Mouse (Mus musculus) lung, embryonic 16.5 days (tissue): ENCODE data around the gene Rps6ka2. TPM values are rescaled to one million over a fixed set of nuclear protein-coding genes. Genes with fewer than 3 reads are reported as not detected.
"Not testable (repeated sequence)": the region's sequence is repeated elsewhere in the genome, so short reads cannot be mapped to it uniquely, and the experiment has no call there.

ENCODE experiments used
- ATAC-seq: fragments of 200-750 bp; cut with Nextera tagmentation; 2 replicates; pipeline ENCODE4 v1.8.0; 2017; ENCODE audit warnings: low read depth, mild to moderate bottlenecking, moderate library complexity
- H3K27ac ChIP-seq: fragments of 300-500 bp; sonication (generic); 2 replicates; pipeline ENCODE4 v1.5.1; 2014; ENCODE audit warnings: mild to moderate bottlenecking, control low read depth, low read length
- H3K27me3 ChIP-seq: fragments of 300-500 bp; sonication (generic); 2 replicates; pipeline ENCODE4 v1.6.1; 2014; ENCODE audit warnings: low read depth, low read length, mixed read lengths; ENCODE audit not compliant: control insufficient read depth, insufficient read depth
- H3K36me3 ChIP-seq: fragments of 300-500 bp; sonication (generic); 2 replicates; pipeline ENCODE4 v1.6.1; 2014; ENCODE audit warnings: low read length; ENCODE audit not compliant: control insufficient read depth, insufficient read depth
- H3K4me1 ChIP-seq: fragments of 300-500 bp; sonication (generic); replicated peaks from 2 replicates; pipeline ENCODE4 v1.6.1; 2014; ENCODE audit warnings: low read length, mixed read lengths; ENCODE audit not compliant: control insufficient read depth, insufficient read depth
- H3K4me2 ChIP-seq: fragments of 300-500 bp; sonication (generic); 2 replicates; pipeline ENCODE4 v1.6.1; 2014; ENCODE audit warnings: low read depth, low read length, control low read depth
- H3K4me3 ChIP-seq: fragments of 300-500 bp; sonication (generic); 2 replicates; pipeline ENCODE4 v1.5.1; 2014; ENCODE audit warnings: mild to moderate bottlenecking, low read length, control low read depth
- H3K9ac ChIP-seq: fragments of 300-500 bp; sonication (generic); 2 replicates; pipeline ENCODE4 v1.6.1; 2014; ENCODE audit warnings: low read length, control low read depth
- H3K9me3 ChIP-seq: fragments of 300-500 bp; sonication (generic); 2 replicates; pipeline ENCODE4 v1.6.1; 2016; ENCODE audit warnings: low read length; ENCODE audit not compliant: control insufficient read depth
- WGBS: fragments of 180-500 bp; shearing (Covaris S2); extraction: QIAGEN DNeasy Blood & Tissue Kit; methylation state at CpG from one replicate; pipeline ENCODE4 v1.1.7; 2014; 5-methylcytosine and 5-hydroxymethylcytosine counted together
- polyA plus RNA-seq: library from polyadenylated mRNA; unstranded; fragments of >200 nt; fragmentation: Nextera tagmentation; extraction: Ambion mirVana; gene quantifications from 2 replicates; pipeline ENCODE4 v1.2.1, GENCODE M21; 2015

Rps6ka2 gene
- polyA plus RNA-seq, 1 experiment from 2014 or later = 10.6 TPM

DNA sequence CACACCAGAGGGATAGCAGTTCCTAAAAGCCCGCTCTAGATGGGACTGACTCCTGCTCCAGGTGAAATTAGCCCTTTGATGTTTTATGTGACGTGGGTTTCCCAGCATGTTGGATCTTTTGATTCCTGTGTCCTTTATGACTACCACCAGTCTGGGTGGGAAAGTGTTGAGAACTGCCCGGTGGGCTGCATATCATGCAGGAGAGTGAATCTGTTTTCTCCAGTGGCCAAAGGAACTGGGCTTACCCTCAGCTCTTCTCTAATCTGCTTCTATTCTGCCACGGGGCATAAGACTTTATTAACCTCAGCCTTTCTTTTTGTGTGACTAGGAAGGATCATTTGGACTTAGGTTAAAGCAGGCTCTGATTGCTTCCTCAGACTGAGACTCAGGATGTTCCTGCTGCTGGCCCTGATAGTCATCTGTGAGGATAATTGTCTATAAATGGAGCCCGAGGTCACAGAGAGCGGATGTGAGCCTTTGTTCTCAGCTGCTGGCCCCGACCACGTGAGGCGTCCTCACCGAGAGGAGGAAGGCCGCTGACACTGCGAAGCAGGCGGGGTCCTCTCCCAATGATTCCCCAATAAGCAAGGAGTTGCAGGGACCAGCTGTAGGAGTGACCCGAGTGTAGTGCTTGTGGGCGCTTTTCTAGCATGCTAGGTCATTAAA, 821 bp upstream of the Rps6ka2 start:
- peak overlapping the region; percentile 55 for H3K4me3 ChIP-seq
- peak overlapping the region; percentile 63 for H3K9ac ChIP-seq
- peaks cover 12% of the 10 kb centered on the region for H3K4me1 ChIP-seq
- peak overlapping the region; percentile 87 for H3K4me2 ChIP-seq
- H3K27me3 ChIP-seq = no peaks in the 10 kb centered on the region
- no peaks in the 10 kb centered on the region for H3K9me3 ChIP-seq
- ATAC-seq = peak; percentile 54
- H3K27ac ChIP-seq = peak overlapping the region; percentile 90
- 11% methylated on average over 15 of the region's 15 CpGs for WGBS
- H3K36me3 ChIP-seq = no peaks in the 10 kb centered on the region

DNA sequence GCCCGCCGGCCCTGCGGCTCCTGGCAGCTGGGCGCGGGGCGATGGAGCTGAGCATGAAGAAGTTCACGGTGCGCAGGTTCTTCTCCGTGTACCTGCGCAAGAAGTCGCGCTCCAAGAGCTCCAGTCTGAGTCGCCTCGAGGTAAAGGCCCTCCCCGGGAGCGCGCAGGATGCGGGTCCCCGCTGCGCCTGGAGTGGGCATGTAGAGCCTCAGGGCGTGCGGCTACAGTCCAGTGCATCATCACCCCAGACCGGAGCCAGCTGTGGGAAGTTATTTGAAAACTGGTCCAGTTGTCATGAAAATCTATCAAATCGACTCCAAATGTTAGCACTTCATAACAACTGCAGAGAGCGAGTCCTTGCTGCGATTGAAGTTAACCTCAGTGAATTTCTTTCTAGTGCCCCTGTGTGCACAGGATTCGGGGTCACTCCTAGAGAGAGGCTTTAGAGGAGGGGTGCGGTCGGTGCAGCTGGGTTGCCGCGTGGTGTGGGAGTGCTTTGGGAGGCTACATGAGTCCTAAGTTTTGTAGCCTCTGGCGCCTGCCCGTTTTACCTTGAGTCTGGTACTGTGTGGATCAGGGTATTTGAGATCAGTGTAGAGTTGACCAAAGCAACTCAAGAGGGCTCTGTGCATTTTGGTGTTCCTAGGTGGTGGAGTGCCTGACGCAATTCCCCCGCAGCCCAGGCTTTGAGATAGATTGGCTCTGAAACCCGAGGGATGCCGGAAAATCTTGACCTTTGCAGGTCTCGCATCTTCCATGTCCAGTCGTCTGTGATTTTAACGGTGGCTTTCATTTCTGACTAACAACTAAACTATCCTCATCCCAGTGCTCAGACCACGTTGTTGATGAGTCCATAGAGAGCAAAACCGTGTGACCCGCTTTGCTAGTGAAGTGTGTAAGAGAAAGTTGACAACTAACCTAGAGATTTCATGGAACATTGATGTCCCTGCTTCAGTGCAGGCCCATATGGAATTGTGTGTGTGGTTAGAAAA, 685 bp downstream of the Rps6ka2 start:
- Histone ChIP-seq H3K4me1 (peaks cover 12% of the 10 kb centered on the region), H3K4me2 (peak overlapping the region; percentile 67), H3K27me3 (no peaks in the 10 kb centered on the region), H3K36me3 (no peaks in the 10 kb centered on the region), H3K4me3 (peak overlapping the region; percentile 61), H3K9me3 (no peaks in the 10 kb centered on the region), H3K27ac (peak overlapping the region; percentile 37), H3K9ac (peak overlapping the region; percentile 66)
- WGBS = 2% methylated on average over 43 of the region's 43 CpGs
- ATAC-seq = peak; percentile 19; the same call in 1 of the 2 replicates

DNA sequence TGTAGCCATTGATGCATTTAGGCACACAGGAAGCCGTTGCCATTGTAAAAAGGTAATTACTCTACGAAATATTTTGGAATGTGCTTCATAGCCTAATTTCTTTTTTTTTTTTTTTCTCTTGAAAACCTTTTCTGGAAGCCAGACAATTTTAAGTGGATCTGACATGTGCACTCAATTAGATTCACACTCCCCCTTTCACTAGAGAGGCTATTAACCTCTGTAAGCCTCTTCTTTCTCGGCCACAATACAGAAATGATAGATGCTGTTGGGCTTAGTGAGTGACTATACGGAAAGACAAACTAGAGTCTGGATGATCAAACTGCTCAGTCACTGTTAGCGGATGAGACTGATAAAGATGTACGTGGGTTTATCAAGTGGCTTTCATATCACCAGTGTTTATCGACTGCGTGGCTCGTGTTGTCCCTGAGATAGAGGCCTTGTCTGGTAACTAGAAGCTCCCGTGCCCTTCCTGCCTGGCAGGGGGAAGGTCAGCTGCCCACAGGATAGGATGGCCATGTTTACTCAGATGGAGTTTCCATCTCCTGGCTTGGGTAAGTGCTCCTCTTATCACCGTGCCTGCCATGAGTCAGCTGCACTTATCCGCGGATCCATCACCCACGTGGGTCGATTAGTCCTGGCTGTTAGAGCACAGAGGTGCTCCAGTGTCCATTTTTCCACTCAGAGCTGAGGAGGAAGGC, 3.6 kb downstream of the Rps6ka2 start:
- Histone ChIP-seq H3K4me2 (no peak overlapping the region), H3K9ac (no peak overlapping the region)

DNA sequence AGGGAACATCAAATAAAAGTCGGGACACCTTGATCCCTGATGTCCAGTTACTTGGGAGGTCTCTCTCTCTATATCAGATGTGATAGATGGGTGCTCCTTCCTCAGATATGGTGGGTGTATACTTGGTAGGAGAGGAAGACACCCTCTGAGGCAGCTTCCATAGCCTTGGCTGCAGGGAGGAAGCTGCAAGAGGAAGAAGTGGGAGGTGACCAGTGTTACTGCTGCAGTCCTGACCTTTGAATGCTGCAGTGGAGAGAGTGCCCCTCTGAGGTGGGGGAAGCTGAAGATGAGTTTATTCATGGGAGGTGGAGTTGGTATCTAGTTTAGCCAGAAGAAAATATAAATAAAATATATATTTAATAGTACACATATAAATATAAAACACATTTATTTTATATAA, 5.4 kb downstream of the Rps6ka2 start:
- no peak overlapping the region for H3K27ac ChIP-seq
- H3K9me3 ChIP-seq = no peaks in the 10 kb centered on the region
- no peaks in the 10 kb centered on the region for H3K36me3 ChIP-seq
- ATAC-seq = no peak
- H3K4me2 ChIP-seq = no peak overlapping the region
- H3K27me3 ChIP-seq = no peaks in the 10 kb centered on the region
- 72% methylated on average over 1 of the region's 1 CpGs for WGBS
- no peak overlapping the region for H3K4me3 ChIP-seq
- H3K9ac ChIP-seq = no peak overlapping the region
- peaks cover 8% of the 10 kb centered on the region for H3K4me1 ChIP-seq

More for the DNA sequence above, 3.6 kb downstream of the Rps6ka2 start:
- no peak for ATAC-seq
- Histone ChIP-seq H3K36me3 (no peaks in the 10 kb centered on the region), H3K4me3 (no peak overlapping the region), H3K9me3 (no peaks in the 10 kb centered on the region), H3K27ac (no peak overlapping the region), H3K27me3 (no peaks in the 10 kb centered on the region), H3K4me1 (peaks cover 12% of the 10 kb centered on the region)
- 28% methylated on average over 15 of the region's 15 CpGs for WGBS

DNA sequence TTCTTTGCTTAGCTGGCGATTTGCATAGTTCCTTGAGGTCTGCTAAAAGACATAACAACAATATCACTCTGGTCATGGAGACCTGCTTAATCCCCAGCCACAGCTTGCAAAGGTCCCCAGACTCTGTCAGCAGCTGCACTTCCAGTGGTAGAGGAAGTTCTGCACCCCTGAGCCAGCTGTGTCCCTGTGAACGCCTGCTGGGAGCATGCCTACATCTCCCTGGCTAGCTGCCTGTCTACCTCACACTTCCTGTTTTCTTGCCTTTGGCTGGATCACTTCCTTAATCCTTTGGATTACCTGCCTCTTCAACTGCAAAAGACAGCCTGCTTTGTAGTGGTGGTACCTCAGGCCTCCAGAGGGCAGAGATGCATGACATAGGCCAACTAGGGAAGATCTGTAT, 6.5 kb downstream of the Rps6ka2 start:
- no peaks in the 10 kb centered on the region; the same call in none of the 2 replicates for H3K4me1 ChIP-seq
- 31% methylated on average over 2 of the region's 2 CpGs for WGBS

DNA sequence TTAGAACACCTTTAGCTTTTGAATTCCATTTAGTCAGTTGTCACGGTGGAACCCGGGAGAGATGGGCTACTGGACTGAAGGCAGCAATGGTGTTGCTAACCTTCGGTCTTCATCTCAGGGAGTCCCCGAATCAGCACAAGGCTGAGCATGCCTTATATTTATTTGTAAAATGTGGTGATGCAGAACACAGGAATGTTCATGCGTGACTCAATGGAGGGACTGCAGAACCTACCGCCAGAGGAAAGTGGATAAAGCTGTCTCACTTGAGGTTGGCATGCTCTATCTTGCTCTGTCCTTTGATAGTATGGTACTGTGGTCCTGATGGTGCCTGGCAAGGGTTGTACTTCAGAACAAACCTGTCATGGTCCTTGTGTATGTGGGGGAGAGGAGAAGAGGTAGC, 8.3 kb downstream of the Rps6ka2 start:
- H3K27me3 ChIP-seq = no peaks in the 10 kb centered on the region
- H3K9me3 ChIP-seq = no peaks in the 10 kb centered on the region
- H3K36me3 ChIP-seq = no peaks in the 10 kb centered on the region
- H3K4me1 ChIP-seq = no peaks in the 10 kb centered on the region; the same call in none of the 2 replicates
- no peak for ATAC-seq
- no peak overlapping the region for H3K27ac ChIP-seq
- H3K4me2 ChIP-seq = no peak overlapping the region
- H3K4me3 ChIP-seq = no peak overlapping the region
- WGBS = 87% methylated on average over 6 of the region's 6 CpGs
- H3K9ac ChIP-seq = no peak overlapping the region

More for the DNA sequence above, 6.5 kb downstream of the Rps6ka2 start:
- H3K9ac ChIP-seq = no peak overlapping the region
- no peak overlapping the region for H3K4me2 ChIP-seq
- peak overlapping the region; percentile 30; the same call in 1 of the 2 replicates for H3K27ac ChIP-seq
- H3K27me3 ChIP-seq = no peaks in the 10 kb centered on the region
- H3K4me3 ChIP-seq = no peak overlapping the region
- H3K36me3 ChIP-seq = no peaks in the 10 kb centered on the region
- no peaks in the 10 kb centered on the region for H3K9me3 ChIP-seq
- ATAC-seq = peak; percentile 66

DNA sequence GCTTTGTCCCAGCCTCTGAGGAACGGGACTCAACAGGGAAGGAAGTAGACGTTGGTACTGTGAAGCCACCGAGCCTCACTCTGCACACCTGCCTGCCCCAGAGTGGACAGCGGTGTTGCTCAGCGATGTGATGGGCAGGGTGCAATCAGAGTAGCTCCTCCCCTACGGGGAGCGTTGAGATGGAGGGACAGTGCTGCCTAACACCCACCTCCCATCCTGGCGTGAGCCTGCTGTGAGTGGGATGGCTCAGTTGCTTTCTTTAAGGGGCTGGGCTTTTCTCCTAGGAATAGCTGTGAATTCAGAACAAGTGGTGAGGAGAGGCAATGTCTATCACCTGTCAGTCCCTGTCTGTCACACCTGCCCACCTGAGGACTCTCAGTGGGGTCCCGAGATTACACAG, 12.3 kb downstream of the Rps6ka2 start:
- no peak overlapping the region for H3K27ac ChIP-seq
- no peak overlapping the region for H3K4me2 ChIP-seq
- no peaks in the 10 kb centered on the region for H3K27me3 ChIP-seq
- H3K9ac ChIP-seq = no peak overlapping the region
- ATAC-seq = no peak
- H3K9me3 ChIP-seq = no peaks in the 10 kb centered on the region
- H3K4me1 ChIP-seq = no peaks in the 10 kb centered on the region; the same call in none of the 2 replicates
- WGBS = 44% methylated on average over 9 of the region's 9 CpGs
- no peaks in the 10 kb centered on the region for H3K36me3 ChIP-seq
- H3K4me3 ChIP-seq = no peak overlapping the region

DNA sequence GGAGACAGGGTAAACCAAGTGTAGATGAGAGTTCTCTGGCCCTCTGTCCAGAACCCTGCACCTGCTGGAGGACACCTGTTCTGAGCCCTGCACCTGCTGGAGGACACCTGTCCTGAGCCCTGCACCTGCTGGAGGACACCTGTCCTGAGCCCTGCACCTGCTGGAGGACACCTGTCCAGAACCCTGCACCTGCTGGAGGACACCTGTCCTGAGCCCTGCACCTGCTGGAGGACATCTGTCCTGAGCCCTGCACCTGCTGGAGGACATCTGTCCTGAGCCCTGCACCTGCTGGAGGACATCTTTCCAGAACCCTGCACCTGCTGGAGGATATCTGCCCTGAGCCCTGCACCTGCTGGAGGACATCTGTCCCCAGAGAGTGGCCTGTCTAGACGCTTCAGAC, 17.1 kb downstream of the Rps6ka2 start:
- H3K27me3 ChIP-seq, H3K9ac ChIP-seq, H3K27ac ChIP-seq, H3K4me2 ChIP-seq, H3K4me3 ChIP-seq, ATAC-seq, H3K9me3 ChIP-seq, H3K4me1 ChIP-seq, H3K36me3 ChIP-seq: not testable (repeated sequence)
- WGBS = 74% methylated on average over 1 of the region's 1 CpGs

DNA sequence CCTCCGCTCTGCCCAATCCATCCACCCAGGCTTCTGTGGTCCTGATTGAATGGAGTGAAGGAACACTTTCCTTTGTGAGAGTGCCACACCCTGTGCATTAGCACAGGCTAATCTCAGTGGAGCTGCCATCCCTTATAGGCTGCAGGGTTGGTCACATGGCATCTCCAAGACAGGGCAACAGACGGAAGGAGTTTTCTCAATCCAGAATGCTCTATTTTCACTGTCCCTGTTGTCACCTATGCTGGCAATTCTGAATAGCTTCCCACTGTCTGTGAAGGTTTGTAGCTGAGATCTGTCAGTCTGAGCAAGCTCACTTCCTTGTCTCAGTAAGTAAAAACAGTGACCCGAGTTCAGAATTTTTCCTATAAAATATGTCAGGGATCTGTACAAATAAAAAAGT, 19.5 kb downstream of the Rps6ka2 start:
- 86% methylated on average over 3 of the region's 3 CpGs for WGBS
- no peak overlapping the region for H3K9ac ChIP-seq
- no peak for ATAC-seq

More for the DNA sequence above, 19.5 kb downstream of the Rps6ka2 start:
- no peaks in the 10 kb centered on the region for H3K4me1 ChIP-seq
- no peak overlapping the region for H3K27ac ChIP-seq
- H3K4me3 ChIP-seq = no peak overlapping the region
- H3K4me2 ChIP-seq = no peak overlapping the region
- H3K9me3 ChIP-seq = no peaks in the 10 kb centered on the region
- no peaks in the 10 kb centered on the region for H3K27me3 ChIP-seq
- H3K36me3 ChIP-seq = no peaks in the 10 kb centered on the region
